Mouse (Mus musculus) ZHBTc4 (cell line): ENCODE measurements around the gene Gm11397.
"Not testable (repeated sequence)": the region's sequence is repeated elsewhere in the genome, so short reads cannot be mapped to it uniquely, and the experiment has no call there.

ENCODE experiments used
- DNase-seq: peaks from one replicate; pipeline ENCODE4 v3.0.0-alpha.2; 2011; ENCODE audit warnings: low read depth, low spot score

Gene Gm11397

DNA sequence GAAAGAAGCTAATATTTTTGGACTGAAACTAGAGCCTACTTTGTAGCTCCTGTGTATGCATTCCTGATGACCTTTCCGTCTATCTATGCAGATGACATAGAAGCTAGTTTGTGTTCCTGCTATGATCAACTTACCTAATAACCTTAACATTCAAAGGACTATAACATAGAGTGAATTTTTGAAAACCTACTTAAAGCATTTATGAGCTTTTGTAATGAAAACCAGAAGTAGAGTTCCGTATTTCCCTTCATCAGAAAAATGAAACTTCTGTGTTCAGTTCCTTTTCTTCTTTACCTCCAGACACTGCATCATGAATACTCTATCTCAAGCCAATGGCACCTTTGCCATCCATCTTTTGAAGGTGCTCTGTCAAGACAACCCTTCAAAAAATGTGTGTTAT, at the start of gene Gm11397:
Gene Gm11397 (plus strand): TSS at position 301 of the 400 bp plus-strand sequence.
- not testable (repeated sequence) for DNase-seq

DNA sequence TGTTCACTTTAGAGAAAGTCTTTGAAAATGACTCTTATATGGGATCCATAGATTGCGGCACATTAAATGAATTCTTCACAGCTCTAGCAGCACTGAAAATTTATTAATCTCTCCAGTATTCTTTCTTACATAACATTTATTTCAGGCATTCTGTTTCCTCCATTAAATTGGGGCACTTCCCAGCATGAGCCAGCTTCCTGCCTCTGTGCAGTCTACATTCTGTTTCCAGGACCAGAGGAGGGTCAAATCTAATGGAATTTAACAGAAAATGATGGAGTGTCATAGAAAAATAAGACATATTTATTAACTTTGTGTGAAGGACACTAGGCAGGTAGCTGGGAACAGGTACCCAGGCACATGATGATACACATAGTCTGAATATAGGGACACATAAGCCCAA, 38.9 kb upstream of the Gm11397 start:
- not testable (repeated sequence) for DNase-seq

DNA sequence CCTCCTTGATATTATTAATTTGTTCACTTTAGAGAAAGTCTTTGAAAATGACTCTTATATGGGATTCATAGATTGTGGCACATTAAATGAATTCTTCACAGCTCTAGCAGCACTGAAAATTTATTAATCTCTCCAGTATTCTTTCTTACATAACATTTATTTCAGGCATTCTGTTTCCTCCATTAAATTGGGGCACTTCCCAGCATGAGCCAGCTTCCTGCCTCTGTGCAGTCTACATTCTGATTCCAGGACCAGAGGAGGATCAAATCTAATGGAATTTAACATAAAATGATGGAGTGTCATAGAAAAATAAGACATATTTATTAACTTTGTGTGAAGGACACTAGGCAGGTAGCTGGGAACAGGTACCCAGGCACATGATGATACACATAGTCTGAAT, 37.2 kb downstream of the Gm11397 start:
- not testable (repeated sequence) for DNase-seq
